Mouse (Mus musculus) thymus, adult 2 months (tissue): ENCODE measurements around the gene Arl15.

Experiments
- CTCF ChIP-seq: fragments of 200-500 bp; IDR thresholded peaks from 2 replicates; pipeline ENCODE4 v1.5.1; 2012; ENCODE audit warnings: mild to moderate bottlenecking, control low read depth, low read length, moderate library complexity, borderline replicate concordance; ENCODE audit not compliant: control insufficient read depth, poor library complexity, insufficient read depth; ENCODE audit errors: extremely low read depth
- POLR2A ChIP-seq: fragments of 200-500 bp; IDR thresholded peaks from 2 replicates; pipeline ENCODE4 v1.6.1; 2012; ENCODE audit warnings: mild to moderate bottlenecking, low read length, control low read depth, moderate library complexity; ENCODE audit not compliant: control insufficient read depth, poor library complexity, insufficient read depth; ENCODE audit errors: extremely low read depth

DNA sequence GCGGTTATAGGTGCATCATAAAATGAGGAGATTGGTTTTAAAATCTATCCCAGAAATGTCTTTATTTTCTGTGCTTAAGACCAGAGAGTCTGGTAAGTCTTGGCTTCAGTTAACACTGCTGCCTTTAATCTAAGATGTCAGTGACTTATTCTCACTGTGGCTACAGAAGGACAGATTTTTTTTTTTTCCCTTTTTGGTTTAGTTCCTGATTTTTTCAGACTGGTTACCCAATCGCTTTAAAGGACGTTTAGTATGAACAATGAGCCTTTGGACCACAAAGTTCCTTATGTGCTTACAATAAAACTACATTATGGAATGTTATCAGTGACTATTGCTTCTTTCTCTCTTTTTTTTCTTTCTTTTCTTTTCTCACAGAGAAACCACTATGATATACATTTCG lies 81.4 kb downstream of the Arl15 start:
- TF ChIP-seq CTCF (no peak), POLR2A (no peak)
